Mouse (Mus musculus) heart, embryonic 13.5 days (tissue): ENCODE results near the gene Ypel3. TPM values are rescaled to one million over a fixed set of nuclear protein-coding genes. Genes with fewer than 3 reads are reported as not detected.
A peak's percentile ranks its signal among the peaks of the same experiment; 100 is the strongest.

Experiments used
- ATAC-seq: fragments of 200-750 bp; cut with Nextera tagmentation; 2 replicates; pipeline ENCODE4 v1.8.0; 2017; ENCODE audit warnings: moderate TSS enrichment; ENCODE audit not compliant: insufficient number of reproducible peaks, low FRiP score, low TSS enrichment; ENCODE audit errors: extremely low read depth
- H3K27ac ChIP-seq: fragments of 300-500 bp; sonication (generic); replicated peaks from 2 replicates; pipeline ENCODE4 v1.5.1; 2015; ENCODE audit warnings: moderate library complexity, mild to moderate bottlenecking, inconsistent platforms
- H3K27me3 ChIP-seq: fragments of 300-500 bp; sonication (generic); replicated peaks from 2 replicates; pipeline ENCODE4 v1.6.1; 2015; ENCODE audit warnings: mild to moderate bottlenecking, inconsistent platforms
- H3K36me3 ChIP-seq: fragments of 300-500 bp; sonication (generic); 2 replicates; pipeline ENCODE4 v1.6.1; 2015; ENCODE audit warnings: mild to moderate bottlenecking, inconsistent platforms
- H3K4me1 ChIP-seq: fragments of 300-500 bp; sonication (generic); 2 replicates; pipeline ENCODE4 v1.6.1; 2015; ENCODE audit warnings: inconsistent platforms
- H3K4me2 ChIP-seq: fragments of 300-500 bp; sonication (generic); 2 replicates; pipeline ENCODE4 v1.6.1; 2015; ENCODE audit warnings: inconsistent platforms, mild to moderate bottlenecking, moderate library complexity
- H3K4me3 ChIP-seq: fragments of 300-500 bp; sonication (generic); 2 replicates; pipeline ENCODE4 v1.5.1; 2015; ENCODE audit warnings: moderate library complexity, mild to moderate bottlenecking, inconsistent platforms
- H3K9ac ChIP-seq: fragments of 300-500 bp; sonication (generic); 2 replicates; pipeline ENCODE4 v1.6.1; 2015; ENCODE audit warnings: inconsistent platforms, mild to moderate bottlenecking, moderate library complexity
- H3K9me3 ChIP-seq: fragments of 300-500 bp; sonication (generic); 2 replicates; pipeline ENCODE4 v1.6.1; 2016; ENCODE audit warnings: inconsistent platforms
- WGBS: fragments of 180-500 bp; shearing (Covaris S2); methylation state at CpG from one replicate; pipeline ENCODE4 v1.1.7; 2015; ENCODE audit warnings: mixed read lengths; 5-methylcytosine and 5-hydroxymethylcytosine counted together
- polyA plus RNA-seq: library from polyadenylated mRNA; unstranded; fragments of >200 nt; fragmentation: Nextera tagmentation; extraction: Ambion mirVana; gene quantifications from 2 replicates; pipeline ENCODE4 v1.2.1, GENCODE M21; 2015

Gene Ypel3
- polyA plus RNA-seq, 1 experiment from 2014 or later = 86.2 TPM

GRCm38 (mm10) chr7:126802134-126802889 is 25.6 kb downstream of the Ypel3 start:
- no peak for ATAC-seq
- Histone ChIP-seq H3K27me3 (no peaks in the 10 kb centered on the region), H3K4me3 (no peak overlapping the region), H3K4me1 (peaks cover 32% of the 10 kb centered on the region), H3K36me3 (peaks cover 29% of the 10 kb centered on the region), H3K27ac (peak overlapping the region; percentile 39; the same call in 1 of the 2 replicates), H3K9ac (peak overlapping the region; percentile 28; the same call in 1 of the 2 replicates), H3K4me2 (no peak overlapping the region), H3K9me3 (no peaks in the 10 kb centered on the region)
- 79% methylated on average over 11 of the region's 11 CpGs for WGBS

GRCm38 (mm10) chr7:126803181-126803580 is 26.4 kb downstream of the Ypel3 start:
- Histone ChIP-seq H3K27me3 (no peaks in the 10 kb centered on the region), H3K9ac (no peak overlapping the region), H3K4me1 (peaks cover 34% of the 10 kb centered on the region), H3K36me3 (peaks cover 24% of the 10 kb centered on the region), H3K27ac (0 out of 2 replicates have a peak overlapping the region, but pooled peaks have one; percentile 39), H3K9me3 (no peaks in the 10 kb centered on the region), H3K4me3 (no peak overlapping the region), H3K4me2 (no peak overlapping the region)
- ATAC-seq = no peak
- 72% methylated on average over 6 of the region's 6 CpGs for WGBS

DNA sequence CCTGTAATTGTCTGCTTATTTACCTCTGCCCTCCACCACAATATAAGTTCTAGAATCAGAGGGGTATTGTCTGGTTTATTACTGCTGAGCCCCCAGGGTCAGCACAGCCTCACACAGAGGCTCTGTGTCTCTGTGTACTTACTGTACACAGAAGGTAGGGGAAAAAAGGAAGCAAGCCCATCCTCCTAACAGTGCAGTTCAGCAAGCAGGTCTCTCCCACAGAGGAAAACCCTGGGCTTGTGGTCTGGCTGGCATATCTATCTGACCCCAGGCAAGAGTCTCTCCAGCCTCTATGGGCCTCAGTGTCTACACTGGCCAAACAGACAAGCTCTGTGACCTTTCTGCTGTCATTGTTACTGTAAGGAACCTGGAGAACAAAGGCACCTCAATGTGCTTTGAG is 27.0 kb downstream of the Ypel3 start:
- Histone ChIP-seq H3K36me3 (peaks cover 24% of the 10 kb centered on the region), H3K4me3 (no peak overlapping the region), H3K27me3 (no peaks in the 10 kb centered on the region), H3K9me3 (no peaks in the 10 kb centered on the region), H3K9ac (no peak overlapping the region), H3K4me2 (no peak overlapping the region), H3K4me1 (peaks cover 40% of the 10 kb centered on the region), H3K27ac (no peak overlapping the region)
- ATAC-seq = no peak

DNA sequence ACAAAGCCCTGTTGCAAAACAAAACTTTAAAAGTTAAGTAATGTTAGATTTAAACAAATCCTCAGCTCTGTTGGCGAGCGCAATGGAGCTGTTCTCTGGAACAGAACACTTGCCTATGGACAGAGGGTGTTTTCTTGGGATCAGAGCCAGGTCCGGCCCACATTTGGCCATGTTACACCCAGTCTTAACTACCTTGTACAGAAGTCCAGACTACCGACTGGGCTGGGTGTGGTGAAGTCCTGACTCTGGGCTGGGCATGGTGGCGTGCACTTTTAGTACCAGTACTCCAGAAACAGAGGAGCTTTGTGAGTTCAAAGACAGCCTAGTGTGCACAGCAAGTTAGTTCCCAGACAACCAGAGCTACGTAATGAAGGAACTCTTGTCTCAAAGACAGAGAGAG is 30.2 kb downstream of the Ypel3 start:
- no peaks in the 10 kb centered on the region for H3K27me3 ChIP-seq
- H3K4me3 ChIP-seq = no peak overlapping the region
- 61% methylated on average over 6 of the region's 6 CpGs for WGBS
- no peaks in the 10 kb centered on the region for H3K9me3 ChIP-seq
- H3K4me2 ChIP-seq = peak overlapping the region; percentile 93; the same call in 1 of the 2 replicates
- ATAC-seq = no peak
- H3K4me1 ChIP-seq = peaks cover 32% of the 10 kb centered on the region
- peak overlapping the region; percentile 89; the same call in 1 of the 2 replicates for H3K27ac ChIP-seq
- H3K9ac ChIP-seq = no peak overlapping the region
- H3K36me3 ChIP-seq = peaks cover 24% of the 10 kb centered on the region

DNA sequence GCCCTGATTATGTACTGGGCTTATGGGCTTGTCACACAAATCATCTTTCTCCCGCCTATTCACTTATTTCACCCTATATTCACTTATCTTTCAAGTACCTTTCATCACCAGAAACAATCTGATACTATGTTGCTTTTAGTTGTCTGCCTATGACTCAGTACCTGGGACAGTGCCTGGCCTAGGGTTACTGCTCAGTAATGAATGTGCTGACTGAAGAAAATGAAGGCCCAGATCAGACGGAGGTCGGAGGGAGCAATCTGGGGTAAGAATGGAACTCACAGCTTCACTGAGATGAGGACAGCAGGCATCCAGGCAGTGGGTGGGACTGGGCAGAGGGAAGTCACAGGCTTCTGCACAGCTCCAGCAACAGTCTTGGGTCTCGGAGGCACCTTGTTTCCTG is 30.6 kb downstream of the Ypel3 start:
- H3K36me3 ChIP-seq = peaks cover 24% of the 10 kb centered on the region
- H3K27me3 ChIP-seq = no peaks in the 10 kb centered on the region
- H3K4me3 ChIP-seq = 0 out of 2 replicates have a peak overlapping the region, but pooled peaks have one; percentile 74
- peak overlapping the region; percentile 91 for H3K9ac ChIP-seq
- ATAC-seq = no peak
- H3K27ac ChIP-seq = peak overlapping the region; percentile 89; the same call in 1 of the 2 replicates
- peak overlapping the region; percentile 93 for H3K4me2 ChIP-seq
- H3K9me3 ChIP-seq = no peaks in the 10 kb centered on the region
- 57% methylated on average over 4 of the region's 4 CpGs for WGBS
- peaks cover 32% of the 10 kb centered on the region for H3K4me1 ChIP-seq

- peaks cover 32% of the 10 kb centered on the region for H3K4me1 ChIP-seq
- H3K27ac ChIP-seq = peak overlapping the region; percentile 89
- peak overlapping the region; percentile 93 for H3K4me2 ChIP-seq
- H3K36me3 ChIP-seq = peaks cover 18% of the 10 kb centered on the region
- H3K4me3 ChIP-seq = peak overlapping the region; percentile 74
- no peaks in the 10 kb centered on the region for H3K27me3 ChIP-seq
- WGBS = under 1% methylated on average over 43 of the region's 43 CpGs
- no peaks in the 10 kb centered on the region for H3K9me3 ChIP-seq
- peak overlapping the region; percentile 91 for H3K9ac ChIP-seq
- ATAC-seq = peak; percentile 74
These were observed 32.1 kb downstream of the Ypel3 start for GRCm38 (mm10) chr7:126808703-126809455.

DNA sequence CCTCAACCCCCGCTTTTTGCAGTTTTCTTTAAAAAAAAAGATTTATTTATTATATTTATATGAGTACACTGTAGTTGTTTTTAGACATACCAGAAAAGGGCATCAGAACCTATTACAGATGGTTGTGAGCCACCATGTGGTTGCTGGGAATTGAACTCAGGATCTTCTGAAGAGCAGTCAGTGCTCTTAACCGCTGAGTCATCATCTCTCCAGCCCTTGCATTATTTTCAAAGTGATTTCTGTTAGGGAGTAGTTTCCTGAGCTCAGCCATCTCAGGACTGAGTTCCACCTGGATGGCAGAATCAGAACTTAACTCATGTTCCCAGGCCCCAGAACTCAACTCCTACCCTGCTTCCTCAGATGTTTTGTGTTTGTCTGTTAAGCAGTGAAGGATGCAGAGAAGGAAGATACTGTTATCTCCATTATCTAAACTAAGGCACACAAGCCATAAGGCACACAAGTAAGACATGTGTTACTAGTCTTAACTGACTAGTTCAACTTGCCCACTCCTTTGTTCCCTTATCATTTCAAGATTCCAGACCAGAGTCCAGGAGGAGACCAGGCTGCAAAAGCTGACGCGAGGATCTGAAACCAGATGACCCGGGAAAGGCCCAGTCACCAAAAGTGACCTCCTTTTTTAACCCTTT is 33.1 kb downstream of the Ypel3 start:
- Histone ChIP-seq H3K9ac (peak overlapping the region; percentile 91), H3K4me3 (peak overlapping the region; percentile 74; the same call in 1 of the 2 replicates)
- ATAC-seq = no peak

GRCm38 (mm10) chr7:126815726-126816222 is 39.0 kb downstream of the Ypel3 start:
- no peak overlapping the region for H3K9ac ChIP-seq
- H3K27ac ChIP-seq = no peak overlapping the region
- H3K9me3 ChIP-seq = no peaks in the 10 kb centered on the region
- no peak overlapping the region for H3K4me3 ChIP-seq
- no peaks in the 10 kb centered on the region for H3K4me1 ChIP-seq
- no peak for ATAC-seq
- 0 out of 2 replicates have a peak, but pooled peaks cover 3% of the 10 kb centered on the region for H3K27me3 ChIP-seq
- 59% methylated on average over 8 of the region's 8 CpGs for WGBS
- no peaks in the 10 kb centered on the region for H3K36me3 ChIP-seq
- no peak overlapping the region for H3K4me2 ChIP-seq

More for the DNA sequence above, 33.1 kb downstream of the Ypel3 start:
- 41% methylated on average over 5 of the region's 5 CpGs for WGBS
- H3K27me3 ChIP-seq = no peaks in the 10 kb centered on the region
- H3K27ac ChIP-seq = peak overlapping the region; percentile 89
- H3K4me2 ChIP-seq = peak overlapping the region; percentile 93
- H3K9me3 ChIP-seq = no peaks in the 10 kb centered on the region
- peaks cover 32% of the 10 kb centered on the region for H3K4me1 ChIP-seq
- H3K36me3 ChIP-seq = peaks cover 10% of the 10 kb centered on the region

- H3K27ac ChIP-seq = no peak overlapping the region
- ATAC-seq = no peak
- peaks cover 10% of the 10 kb centered on the region; the same call in 1 of the 2 replicates for H3K27me3 ChIP-seq
- H3K9me3 ChIP-seq = no peaks in the 10 kb centered on the region
- H3K4me1 ChIP-seq = no peaks in the 10 kb centered on the region
- no peak overlapping the region for H3K4me3 ChIP-seq
- 84% methylated on average over 8 of the region's 8 CpGs for WGBS
- H3K36me3 ChIP-seq = no peaks in the 10 kb centered on the region
- no peak overlapping the region for H3K4me2 ChIP-seq
- H3K9ac ChIP-seq = no peak overlapping the region
These were observed 39.7 kb downstream of the Ypel3 start for GRCm38 (mm10) chr7:126816494-126816893.

DNA sequence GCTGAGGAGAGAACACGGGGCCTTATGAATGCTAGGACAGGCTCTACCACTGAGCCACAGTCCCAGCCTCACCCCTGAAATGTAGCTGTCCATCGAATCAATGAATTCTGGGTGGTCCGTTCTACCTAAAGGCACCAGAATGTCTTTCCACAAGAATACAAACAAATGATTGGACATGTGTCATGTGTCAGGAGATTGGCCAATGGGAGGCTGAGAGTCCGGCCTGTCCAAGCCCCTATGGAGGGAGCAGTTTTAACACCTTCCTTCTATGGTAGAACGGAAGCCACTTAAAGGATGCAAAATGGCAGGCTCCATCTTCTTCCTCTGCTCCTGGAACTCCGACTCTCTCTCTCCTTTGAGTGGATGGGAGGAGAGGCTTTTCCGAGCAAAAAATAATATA is 40.8 kb downstream of the Ypel3 start:
- H3K27ac ChIP-seq = no peak overlapping the region
- peaks cover 17% of the 10 kb centered on the region for H3K27me3 ChIP-seq
- peaks cover 7% of the 10 kb centered on the region for H3K4me1 ChIP-seq
- H3K9me3 ChIP-seq = no peaks in the 10 kb centered on the region
- no peak overlapping the region for H3K4me3 ChIP-seq
- no peak overlapping the region for H3K4me2 ChIP-seq
- 84% methylated on average over 7 of the region's 7 CpGs for WGBS
- H3K9ac ChIP-seq = no peak overlapping the region
- no peaks in the 10 kb centered on the region for H3K36me3 ChIP-seq
- no peak for ATAC-seq

GRCm38 (mm10) chr7:126818818-126819217 is 42.1 kb downstream of the Ypel3 start:
- Histone ChIP-seq H3K27me3 (peaks cover 29% of the 10 kb centered on the region), H3K4me2 (no peak overlapping the region), H3K9me3 (no peaks in the 10 kb centered on the region), H3K9ac (no peak overlapping the region), H3K4me3 (no peak overlapping the region), H3K27ac (no peak overlapping the region), H3K36me3 (no peaks in the 10 kb centered on the region), H3K4me1 (peaks cover 16% of the 10 kb centered on the region)
- 20% methylated on average over 1 of the region's 1 CpGs for WGBS
- no peak for ATAC-seq
